Mouse (Mus musculus) MEL (cell line): ENCODE data around the gene Sgsm3. TPM values are rescaled to one million over a fixed set of nuclear protein-coding genes. Genes with fewer than 3 reads are reported as not detected.

ENCODE experiments used
- DNase-seq: peaks from one replicate; pipeline ENCODE4 v3.0.0; 2011; ENCODE audit warnings: low read depth, low spot score
- H3K27ac ChIP-seq: 2 replicates; pipeline ENCODE4 v1.5.1; 2012; ENCODE audit warnings: low read depth, mild to moderate bottlenecking, control low read depth, low read length, moderate library complexity; ENCODE audit not compliant: control insufficient read depth
- H3K27me3 ChIP-seq, 2 experiments: fragments of 150-350 bp in 1 of 2; sonication (generic) in 1 of 2; 2 replicates each; pipeline ENCODE4 v1.6.1; 2012; ENCODE audit warnings: low read length in 2 of 2, mild to moderate bottlenecking in 2 of 2, improper control_type of control experiment in 1 of 2, moderate library complexity in 1 of 2; ENCODE audit not compliant: insufficient read depth in 2 of 2, control insufficient read depth in 1 of 2
- H3K36me3 ChIP-seq, 2 experiments: 2 replicates each; pipeline ENCODE4 v1.6.1; 2012 to 2014; ENCODE audit warnings: low read length in 2 of 2, improper control_type of control experiment in 1 of 2, inconsistent platforms in 1 of 2, mild to moderate bottlenecking in 1 of 2; ENCODE audit not compliant: insufficient read depth in 2 of 2, control insufficient read depth in 1 of 2
- H3K4me1 ChIP-seq, 2 experiments: fragments of 150-350 bp in 1 of 2; sonication (generic) in 1 of 2; 2 replicates each; pipeline ENCODE4 v1.6.1; 2012; ENCODE audit warnings: low read length in 2 of 2, improper control_type of control experiment in 1 of 2, mild to moderate bottlenecking in 1 of 2; ENCODE audit not compliant: insufficient read depth in 2 of 2, control insufficient read depth in 1 of 2
- H3K4me3 ChIP-seq, 2 experiments: fragments of 150-350 bp in 1 of 2; sonication (generic) in 1 of 2; 2 replicates each; pipeline ENCODE4 v1.5.1; 2012; ENCODE audit warnings: low read depth in 2 of 2, low read length in 2 of 2, mild to moderate bottlenecking in 2 of 2, moderate library complexity in 2 of 2, control low read depth in 1 of 2, improper control_type of control experiment in 1 of 2; ENCODE audit not compliant: control insufficient read depth in 1 of 2, insufficient read depth in 1 of 2
- H3K79me2 ChIP-seq: 2 replicates; pipeline ENCODE4 v1.6.1; 2012; ENCODE audit warnings: mild to moderate bottlenecking, low read length, moderate library complexity; ENCODE audit not compliant: control insufficient read depth, poor library complexity, insufficient read depth
- H3K9ac ChIP-seq: 2 replicates; pipeline ENCODE4 v1.6.1; 2012; ENCODE audit warnings: low read depth, mild to moderate bottlenecking, control low read depth, low read length, moderate library complexity; ENCODE audit not compliant: control insufficient read depth, poor library complexity, severe bottlenecking
- H3K9me3 ChIP-seq: fragments of 150-350 bp; sonication (generic); replicated peaks from 2 replicates; pipeline ENCODE4 v1.6.1; 2012; ENCODE audit warnings: mild to moderate bottlenecking, low read length, improper control_type of control experiment, moderate library complexity; ENCODE audit not compliant: insufficient read depth
- BHLHE40 ChIP-seq: IDR thresholded peaks from 2 replicates; pipeline ENCODE4 v1.6.1; 2012; ENCODE audit warnings: low read depth, mild to moderate bottlenecking, inconsistent platforms, low read length, improper control_type of control experiment, borderline replicate concordance
- CHD1 ChIP-seq: IDR thresholded peaks from 2 replicates; pipeline ENCODE4 v1.6.1; 2012; ENCODE audit warnings: low read depth, mild to moderate bottlenecking, inconsistent platforms, low read length, improper control_type of control experiment
- CTCF ChIP-seq, 3 experiments: IDR thresholded peaks in 2 of 3; conservative IDR thresholded peaks in 1 of 3; 2 replicates each; pipeline ENCODE4 v1.5.1; 2011 to 2012; ENCODE audit warnings: low read length in 3 of 3, low read depth in 2 of 3, mild to moderate bottlenecking in 2 of 3, improper control_type of control experiment in 1 of 3, inconsistent platforms in 1 of 3, mixed read lengths in 1 of 3, moderate library complexity in 1 of 3; ENCODE audit not compliant: control insufficient read depth in 1 of 3, insufficient read depth in 1 of 3, poor library complexity in 1 of 3, severe bottlenecking in 1 of 3
- KAT2A ChIP-seq: conservative IDR thresholded peaks from 2 replicates; pipeline ENCODE4 v1.6.1; 2012; ENCODE audit warnings: low read depth, low read length, improper control_type of control experiment, inconsistent platforms
- MAFK ChIP-seq: IDR thresholded peaks from 2 replicates; pipeline ENCODE4 v1.6.1; 2011; ENCODE audit warnings: low read depth, mild to moderate bottlenecking, low read length, improper control_type of control experiment, borderline replicate concordance
- MYB ChIP-seq: IDR thresholded peaks from 2 replicates; pipeline ENCODE4 v1.6.1; 2011; ENCODE audit warnings: mild to moderate bottlenecking, low read depth, low read length, improper control_type of control experiment
- MYC ChIP-seq: IDR thresholded peaks from 2 replicates; pipeline ENCODE4 v1.6.1; 2011; ENCODE audit warnings: low read depth, mild to moderate bottlenecking, low read length, improper control_type of control experiment, moderate library complexity
- NRF1 ChIP-seq: IDR thresholded peaks from 2 replicates; pipeline ENCODE4 v1.6.1; 2014; ENCODE audit warnings: low read depth, mild to moderate bottlenecking, inconsistent platforms, low read length, improper control_type of control experiment, moderate library complexity; ENCODE audit not compliant: poor library complexity, insufficient read depth, severe bottlenecking
- RCOR1 ChIP-seq: IDR thresholded peaks from 2 replicates; pipeline ENCODE4 v1.6.1; 2012; ENCODE audit warnings: low read depth, mild to moderate bottlenecking, inconsistent platforms, low read length, improper control_type of control experiment
- SIN3A ChIP-seq: IDR thresholded peaks from 2 replicates; pipeline ENCODE4 v1.6.1; 2012; ENCODE audit warnings: low read length, improper control_type of control experiment, inconsistent platforms
- USF2 ChIP-seq, 2 experiments: IDR thresholded peaks; 2 replicates each; pipeline ENCODE4 v1.6.1; 2011 to 2012; ENCODE audit warnings: improper control_type of control experiment in 2 of 2, low read length in 2 of 2, borderline replicate concordance in 1 of 2, inconsistent platforms in 1 of 2, low read depth in 1 of 2, mild to moderate bottlenecking in 1 of 2; ENCODE audit not compliant: insufficient read depth in 1 of 2
- ZKSCAN1 ChIP-seq: IDR thresholded peaks from 2 replicates; pipeline ENCODE4 v1.6.1; 2012; ENCODE audit warnings: low read depth, mild to moderate bottlenecking, inconsistent platforms, low read length, improper control_type of control experiment, moderate library complexity
- ZNF384 ChIP-seq: IDR thresholded peaks from 2 replicates; pipeline ENCODE4 v1.6.1; 2012; ENCODE audit warnings: low read depth, mild to moderate bottlenecking, inconsistent platforms, low read length, improper control_type of control experiment
- polyA plus RNA-seq, 2 experiments: library from polyadenylated mRNA; stranded (reverse) in 1 of 2; unstranded in 1 of 2; fragments of >175 nt in 1 of 2; fragments of >200 nt in 1 of 2; gene quantifications; 2 replicates each; pipeline versions ENCODE4 v1.2.1 to v1.2.4; 2012; ENCODE audit warnings: low replicate concordance in 2 of 2, low read depth in 1 of 2; ENCODE audit not compliant: insufficient read length in 2 of 2, insufficient read depth in 1 of 2, missing spikeins in 1 of 2
- total RNA-seq: library from RNA; depleted of rRNA; stranded (reverse); fragments of 300-350 nt; gene quantifications from 2 replicates; pipeline ENCODE4 v1.2.3, GENCODE M21; 2012

The Sgsm3 gene
- total and polyA plus RNA-seq, 3 experiments = 33.0 to 39.5 TPM; not detected in 1

DNA sequence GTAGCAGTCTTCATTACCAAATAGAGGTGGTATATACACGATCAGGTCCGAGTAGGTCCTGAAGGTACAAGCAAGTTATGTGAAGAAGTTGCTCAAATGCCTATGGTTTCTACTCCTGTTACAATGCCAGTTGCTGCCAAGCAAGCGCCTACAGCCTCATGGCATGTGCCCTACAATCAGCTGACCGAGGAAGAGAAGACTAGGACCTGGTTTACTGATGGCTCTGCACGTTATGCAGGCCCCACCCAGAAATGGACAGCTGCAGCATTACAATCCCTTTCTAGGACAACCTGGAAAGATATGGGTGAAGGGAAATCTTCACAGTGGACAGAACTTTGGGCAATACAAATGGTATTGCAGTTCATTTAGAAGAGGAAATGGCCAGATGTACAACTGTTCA lies 74.9 kb downstream of the Sgsm3 start:
- TF ChIP-seq SIN3A (no peak), BHLHE40 (no peak), NRF1 (no peak), MYB (no peak), MYC (no peak), ZKSCAN1 (no peak), USF2 (IDR thresholded peaks at IDR 0.05; ENCODE audit: borderline replicate concordance in 1 of 2, insufficient read depth in 1 of 2, low read depth in 1 of 2, low read length in 2 of 2) (no peak), CHD1 (no peak), ZNF384 (no peak), KAT2A (no peak)
- Histone ChIP-seq H3K4me1 (peaks cover 0 to under 1% of the 10 kb centered on the region in 2 experiments; a peak in 2 of 4 replicates), H3K9ac (no peak overlapping the region)

DNA sequence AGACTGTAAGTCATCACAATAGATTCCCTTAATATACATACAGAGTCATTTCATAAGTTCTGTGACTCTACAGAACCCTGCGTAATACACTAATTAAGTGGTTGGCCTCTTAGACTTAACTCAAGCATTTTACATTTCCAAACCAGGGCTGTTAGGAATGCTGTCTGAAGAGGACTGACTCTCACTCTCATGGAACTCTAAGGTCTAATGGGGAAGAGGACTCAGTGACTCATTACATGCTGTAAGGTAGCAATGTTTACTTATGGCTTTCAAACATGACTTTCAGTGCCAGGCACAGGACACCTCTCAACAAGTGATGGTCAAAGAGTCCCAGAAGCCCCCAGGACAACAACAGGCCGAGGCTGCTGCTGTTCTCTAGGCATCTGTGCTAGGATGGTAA lies 77.9 kb downstream of the Sgsm3 start:
- Histone ChIP-seq H3K79me2 (no peaks in the 10 kb centered on the region), H3K27me3 (no peaks in the 10 kb centered on the region), H3K27ac (no peak overlapping the region), H3K4me3 (no peak overlapping the region), H3K9ac (no peak overlapping the region), H3K9me3 (no peaks in the 10 kb centered on the region), H3K4me1 (peaks cover 0 to 9% of the 10 kb centered on the region in 2 experiments; a peak in 2 of 4 replicates), H3K36me3 (peaks cover 0 to 4% of the 10 kb centered on the region in 2 experiments; a peak in 2 of 4 replicates)
- DNase-seq = no peak
- no peak for TF ChIP-seq RCOR1
- TF ChIP-seq, all 39 proteins: peak for 0

More for the DNA sequence above, 74.9 kb downstream of the Sgsm3 start:
- H3K36me3 ChIP-seq = peaks cover 0 to 3% of the 10 kb centered on the region in 2 experiments; a peak in 2 of 4 replicates
- no peak for DNase-seq
- H3K4me3 ChIP-seq = no peak overlapping the region
- H3K9me3 ChIP-seq = no peaks in the 10 kb centered on the region
- no peaks in the 10 kb centered on the region for H3K27me3 ChIP-seq
- H3K79me2 ChIP-seq = no peaks in the 10 kb centered on the region
- H3K27ac ChIP-seq = no peak overlapping the region

DNA sequence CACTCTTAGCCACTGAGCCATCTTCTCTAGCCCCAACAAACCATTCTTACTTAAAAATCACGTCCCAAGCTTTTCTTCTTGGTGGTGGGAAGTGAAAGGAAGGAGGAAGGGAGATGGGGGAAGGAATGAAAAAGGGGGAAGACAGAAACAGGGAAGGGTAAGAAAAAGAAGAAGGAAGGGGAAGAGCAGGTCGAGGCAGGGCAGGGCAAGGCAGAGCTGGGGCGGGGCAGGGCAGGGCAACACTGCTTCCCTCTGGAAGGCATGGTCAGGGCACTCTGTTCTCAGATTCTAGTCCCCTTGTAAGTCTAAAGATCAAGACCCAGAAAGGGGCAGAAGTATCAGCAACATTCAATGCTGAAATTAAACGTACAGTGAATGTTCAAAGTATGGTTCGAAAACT lies 80.2 kb downstream of the Sgsm3 start:
- H3K9ac ChIP-seq = no peak overlapping the region
- no peak overlapping the region for H3K4me3 ChIP-seq
- DNase-seq = no peak
- no peaks in the 10 kb centered on the region for H3K9me3 ChIP-seq
- no peaks in the 10 kb centered on the region for H3K27me3 ChIP-seq
- H3K36me3 ChIP-seq = peaks cover 0 to 4% of the 10 kb centered on the region in 2 experiments; a peak in 2 of 4 replicates
- no peak for TF ChIP-seq CTCF (IDR thresholded peaks at IDR 0.05 in 2 of 3, conservative IDR thresholded peaks at IDR 0.05 in 1 of 3; ENCODE audit: control insufficient read depth in 1 of 3, insufficient read depth in 1 of 3, low read depth in 2 of 3, low read length in 3 of 3, poor library complexity in 1 of 3, severe bottlenecking in 1 of 3)
- TF ChIP-seq MAFK = no peak
- no peak overlapping the region for H3K27ac ChIP-seq
- no peaks in the 10 kb centered on the region for H3K79me2 ChIP-seq
- peaks cover 0 to 9% of the 10 kb centered on the region in 2 experiments; a peak in 2 of 4 replicates for H3K4me1 ChIP-seq
